Comparison of ENCODE assay signal across 9 mouse cellular contexts in genomic region chr2:72977272-72977671, GRCm38 (mm10). TPM values are rescaled to one million over a fixed set of nuclear protein-coding genes. Genes with fewer than 3 reads are reported as not detected.
A peak's percentile ranks its signal among the peaks of the same experiment; 100 is the strongest.
DNase-seq lines count a peak whose midpoint lies in the region; ATAC-seq lines count a peak whose summit lies in the region.
"Had no signal": no experiment of that assay in that cellular context is flagged by ENCODE, and none has a peak within 500 bp of the region (broad histone marks: within the 10 kb centered on the region; RNA-seq: fewer than 3 reads in every experiment).

No protein-coding gene starts in this region.

- H3K4me1 ChIP-seq in heart, embryonic 14.5 days (ENCODE audit: control insufficient read depth in 2 of 2, insufficient read depth in 2 of 2, low read length in 2 of 2): peaks cover 0 to 24% of the 10 kb centered on the region in 2 experiments; a peak in 2 of 4 replicates
- H3K4me1 ChIP-seq in hindbrain, embryonic 14.5 days (replicated peaks; ENCODE audit: control insufficient read depth, insufficient read depth, low read length): peaks cover 30% of the 10 kb centered on the region
- H3K4me1 ChIP-seq in midbrain, embryonic 13.5 days (replicated peaks): peaks cover 40% of the 10 kb centered on the region

- no peak overlapping the region for H3K27ac ChIP-seq in heart, embryonic 14.5 days (replicated peaks in 1 of 2; ENCODE audit: control insufficient read depth in 1 of 2, insufficient read depth in 1 of 2, low read depth in 2 of 2, low read length in 2 of 2)
- no peak overlapping the region for H3K27ac ChIP-seq in hindbrain, embryonic 14.5 days
- no peak overlapping the region for H3K27ac ChIP-seq in midbrain, embryonic 13.5 days

- no peaks in the 10 kb centered on the region for H3K9me3 ChIP-seq in heart, embryonic 14.5 days (ENCODE audit: control insufficient read depth, low read length)
- no peaks in the 10 kb centered on the region for H3K9me3 ChIP-seq in hindbrain, embryonic 14.5 days (ENCODE audit: control insufficient read depth, low read length)
- no peaks in the 10 kb centered on the region for H3K9me3 ChIP-seq in midbrain, embryonic 13.5 days

- H3K36me3 ChIP-seq in heart, embryonic 14.5 days (ENCODE audit: control insufficient read depth, insufficient read depth, low read length): peaks cover 9% of the 10 kb centered on the region
- H3K36me3 ChIP-seq in hindbrain, embryonic 14.5 days (replicated peaks; ENCODE audit: control insufficient read depth, insufficient read depth): peaks cover 9% of the 10 kb centered on the region; the same call in 1 of the 2 replicates
- 0 out of 2 replicates have a peak, but pooled peaks cover 5% of the 10 kb centered on the region for H3K36me3 ChIP-seq in midbrain, embryonic 13.5 days

- peak overlapping the region; percentile 59; the same call in 1 of the 2 replicates for H3K9ac ChIP-seq in heart, embryonic 14.5 days (ENCODE audit: low read length)
- no peak overlapping the region for H3K9ac ChIP-seq in hindbrain, embryonic 14.5 days
- H3K9ac ChIP-seq in midbrain, embryonic 13.5 days (replicated peaks): no peak overlapping the region

- H3K4me2 ChIP-seq in heart, embryonic 14.5 days (ENCODE audit: low read length): peak overlapping the region; percentile 90
- H3K4me2 ChIP-seq in hindbrain, embryonic 14.5 days (replicated peaks): peak overlapping the region; percentile 44
- H3K4me2 ChIP-seq in midbrain, embryonic 13.5 days (replicated peaks): peak overlapping the region; percentile 49

- H3K27me3 ChIP-seq in heart, embryonic 14.5 days (ENCODE audit: control insufficient read depth, insufficient read depth, low read length): no peaks in the 10 kb centered on the region
- H3K27me3 ChIP-seq in hindbrain, embryonic 14.5 days (ENCODE audit: control insufficient read depth, insufficient read depth, low read length): no peaks in the 10 kb centered on the region
- no peaks in the 10 kb centered on the region for H3K27me3 ChIP-seq in midbrain, embryonic 13.5 days

- ATAC-seq in heart, embryonic 14.5 days (ENCODE audit: insufficient number of reproducible peaks, insufficient read depth, low FRiP score, low read depth): no peak
- ATAC-seq in hindbrain, embryonic 14.5 days (ENCODE audit: low FRiP score): no peak
- no peak for ATAC-seq in midbrain, embryonic 13.5 days

- DNase-seq in heart, postnatal 36 days: no peak
- peak; percentile 60 for DNase-seq in adipocyte (ENCODE audit: low spot score)
- DNase-seq in hindbrain, embryonic 14.5 days (ENCODE audit: low spot score): no peak
- no peak for DNase-seq in retina, postnatal 1 day
- DNase-seq in layer of hippocampus, postnatal 10 days (ENCODE audit: low spot score in 2 of 2): no peak
- no peak for DNase-seq in layer of hippocampus, adult 11-12 months (ENCODE audit: low spot score)

- intact Hi-C loops in heart, postnatal 36 days (cut with DNase I): loop anchor here (5.0 to 10.0 kb wide), 4 partner anchors 225 to 462 kb away; no protein-coding TSS in a partner anchor

- WGBS in heart, embryonic 14.5 days: 52% methylated on average over 1 of the region's 1 CpGs
- WGBS in hindbrain, embryonic 14.5 days: 83% methylated on average over 1 of the region's 1 CpGs
- 85% methylated on average over 1 of the region's 1 CpGs for WGBS in midbrain, embryonic 13.5 days

- peak overlapping the region in 1 of 2 experiments; percentile 77; a peak in 2 of 4 replicates for H3K4me3 ChIP-seq in heart, embryonic 14.5 days (ENCODE audit: control insufficient read depth in 1 of 2, insufficient read depth in 1 of 2, low read depth in 1 of 2, low read length in 2 of 2)
- H3K4me3 ChIP-seq in hindbrain, embryonic 14.5 days (replicated peaks; ENCODE audit: low read length): no peak overlapping the region
- peak overlapping the region; percentile 20 for H3K4me3 ChIP-seq in midbrain, embryonic 13.5 days (replicated peaks)

RNA-seq across cellular contexts. Expression of gene Sp3, which starts 3.0 kb away (rescaled TPM):
- polyA plus RNA-seq in heart, embryonic 14.5 days (2014; fragmentation: Nextera tagmentation; extraction: Ambion mirVana): 41.2 and 47.8 TPM in 2 replicates
- total RNA-seq in heart, postnatal 36 days (2021): 10 to 100 TPM; 34.9 to 37.6 TPM
- polyA plus RNA-seq in hindbrain, embryonic 14.5 days (2014; fragmentation: Nextera tagmentation; extraction: Ambion mirVana): 47.2 and 47.4 TPM in 2 replicates
- polyA plus RNA-seq in midbrain, embryonic 13.5 days (2015; fragmentation: Nextera tagmentation; extraction: Ambion mirVana): 53.2 and 56.1 TPM in 2 replicates
- 10 to 100 TPM; 48.3 to 56.6 TPM for total RNA-seq in layer of hippocampus, postnatal 10 days (2021)

RNA-seq across cellular contexts. Expression of gene Gm11084, which starts 9.2 kb away (rescaled TPM):
- not detected in 2 replicates for polyA plus RNA-seq in heart, embryonic 14.5 days (2014; fragmentation: Nextera tagmentation; extraction: Ambion mirVana)
- not detected for total RNA-seq in heart, postnatal 36 days (2021)
- polyA plus RNA-seq in hindbrain, embryonic 14.5 days (2014; fragmentation: Nextera tagmentation; extraction: Ambion mirVana): not detected in 2 replicates
- not detected in 2 replicates for polyA plus RNA-seq in midbrain, embryonic 13.5 days (2015; fragmentation: Nextera tagmentation; extraction: Ambion mirVana)
- not detected for total RNA-seq in layer of hippocampus, postnatal 10 days (2021)
- polyA plus RNA-seq: frontal cortex, adult 2 months had no signal
